Mouse (Mus musculus) embryo, embryonic 10 days (tissue): ENCODE data around the gene Ube3b.

Experiments used
- DNase-seq: peaks from one replicate; pipeline ENCODE4 v3.0.0-alpha.2; 2015; ENCODE audit warnings: low spot score

Ube3b gene

DNA sequence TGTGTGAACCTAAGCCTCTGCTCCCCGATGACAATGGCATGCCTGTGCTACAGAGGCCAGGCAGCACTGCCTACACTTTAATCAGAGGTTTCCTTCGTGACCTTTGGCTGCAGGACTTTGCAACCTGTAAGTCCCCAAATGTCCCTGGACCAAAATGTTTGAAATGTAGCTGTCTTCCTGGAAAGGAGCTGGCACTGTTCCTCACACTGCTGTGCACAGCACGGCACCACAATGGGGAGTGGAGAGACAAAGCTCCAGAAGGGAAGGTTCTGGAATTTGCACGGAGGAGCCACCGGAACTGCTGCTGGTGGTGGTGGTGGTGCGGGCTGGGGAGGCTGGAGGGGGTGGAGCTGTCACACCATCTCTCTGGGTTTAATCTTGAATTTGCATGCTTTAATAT, 46.3 kb downstream of the Ube3b start:
- DNase-seq = no peak

DNA sequence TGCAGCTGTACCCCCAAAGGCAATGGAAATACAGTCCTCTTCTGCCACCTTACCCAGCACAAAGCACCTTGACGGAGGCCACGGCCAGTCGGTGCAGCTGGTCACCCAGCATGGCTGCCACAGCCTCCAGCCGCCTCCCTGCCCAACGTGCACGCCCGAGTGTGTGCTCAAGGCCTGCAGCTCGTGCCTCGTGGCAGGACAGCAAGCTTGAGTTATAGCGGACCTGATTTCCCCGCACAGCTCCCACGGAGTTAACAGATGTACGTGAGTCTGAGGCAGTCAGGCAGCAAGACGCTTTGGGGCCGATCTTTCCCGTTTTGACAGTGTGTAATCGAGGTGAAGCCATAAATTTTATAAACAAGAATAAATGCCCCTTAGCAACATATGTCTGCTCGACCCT, 48.2 kb downstream of the Ube3b start:
- DNase-seq = no peak

DNA sequence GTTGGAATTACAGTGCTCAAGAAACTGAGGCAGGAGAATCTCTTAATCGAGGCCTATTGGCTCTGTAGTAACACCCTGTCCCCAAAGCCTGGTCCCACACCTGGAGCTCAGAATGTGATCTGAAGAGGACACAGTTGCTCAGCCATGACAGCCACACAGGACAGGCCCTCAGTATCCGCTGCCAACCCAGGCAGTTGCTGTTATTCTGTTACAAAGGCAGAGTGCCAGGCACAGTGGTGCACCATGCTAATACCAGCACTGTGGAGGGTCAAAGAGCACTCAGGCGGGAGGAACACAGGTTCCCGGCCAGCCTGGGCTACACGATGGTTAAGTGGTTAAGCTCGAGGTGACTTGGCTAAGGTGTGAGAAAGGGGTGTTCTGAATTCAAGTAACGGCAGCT, 49.4 kb downstream of the Ube3b start:
- DNase-seq = no peak

DNA sequence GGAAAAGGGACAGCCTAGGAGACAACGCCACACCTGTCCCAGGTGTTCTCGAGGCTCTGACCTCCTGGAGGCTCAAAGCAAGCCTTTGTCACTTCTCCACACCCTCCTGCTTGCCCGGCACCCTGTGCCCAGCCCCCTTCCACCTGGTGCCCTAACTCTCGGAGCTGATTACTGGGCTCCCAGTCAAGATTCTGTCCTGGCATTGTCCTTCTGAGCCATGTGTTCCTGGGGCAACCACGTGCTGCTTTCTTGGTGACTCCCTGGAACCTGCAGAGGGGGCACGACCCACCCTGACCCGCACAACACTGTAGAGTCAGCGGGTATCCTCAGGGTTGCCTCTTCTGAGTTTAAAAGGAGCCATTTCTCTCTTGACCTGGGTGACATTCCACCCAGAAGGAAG, 54.0 kb downstream of the Ube3b start:
- no peak for DNase-seq

DNA sequence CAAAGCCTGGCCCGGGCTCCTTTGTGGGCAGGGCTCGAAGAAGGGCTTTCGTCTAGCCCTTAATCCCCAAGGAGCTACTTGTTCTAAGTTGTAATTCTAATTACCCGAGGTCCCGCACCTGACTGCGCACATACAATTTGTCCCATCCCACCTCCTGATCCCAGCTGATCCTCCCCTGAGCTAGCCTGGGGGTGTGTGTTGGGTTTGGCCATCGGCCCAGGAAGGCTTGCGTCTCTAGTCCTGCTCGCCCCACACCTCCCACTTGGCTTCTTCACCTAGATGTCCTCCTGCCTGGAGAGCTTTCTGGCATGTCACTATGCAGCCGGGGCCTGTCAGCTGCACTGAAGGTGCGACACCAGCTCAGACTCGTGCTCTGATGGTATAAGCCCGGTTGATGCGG, 55.2 kb downstream of the Ube3b start:
- DNase-seq = no peak

DNA sequence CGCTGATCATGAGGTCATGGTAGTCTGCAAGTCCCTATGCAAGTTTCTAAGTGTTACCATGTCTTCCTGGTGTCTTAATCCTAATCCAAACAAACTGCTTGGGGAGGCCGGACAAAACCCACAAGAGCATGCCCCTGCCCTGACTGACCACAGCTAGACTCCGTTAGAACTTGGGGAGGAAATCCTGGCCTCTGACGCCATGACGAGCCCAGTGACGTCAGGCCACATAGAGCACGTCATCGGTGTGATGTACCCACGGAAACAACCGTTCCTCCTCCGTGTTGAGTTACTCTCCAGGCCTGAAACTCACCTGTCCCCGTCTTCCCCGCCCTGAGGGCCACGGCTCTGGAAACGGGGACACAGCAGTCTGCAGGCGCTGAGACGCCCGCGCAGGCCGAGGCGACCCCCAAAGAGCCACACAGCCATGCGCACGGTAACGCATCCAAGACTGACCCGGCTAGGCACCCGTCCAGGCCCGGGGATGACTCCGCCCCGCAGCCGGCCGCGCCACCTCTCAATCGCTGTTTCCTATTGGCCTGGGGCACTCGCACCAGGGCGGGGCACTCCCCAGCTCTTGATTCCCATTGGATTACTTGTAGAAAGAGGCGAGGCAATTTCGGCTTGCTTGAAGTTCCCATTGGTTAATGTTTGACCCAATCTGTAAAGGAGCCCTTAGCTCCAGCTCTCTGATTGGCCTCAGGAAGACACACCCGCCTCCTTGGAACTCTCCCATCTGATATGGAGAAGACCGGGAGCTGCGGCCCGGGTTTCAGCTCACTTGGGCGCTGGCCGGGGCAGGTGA, 63.4 kb downstream of the Ube3b start, which contains the start of the genes Mmab and Mvk:
Gene Mmab (minus strand): TSS at position 495 of the 802 bp plus-strand sequence.
Gene Mvk (plus strand): TSS at position 704 of the 802 bp plus-strand sequence.
- peak; percentile 97 for DNase-seq

DNA sequence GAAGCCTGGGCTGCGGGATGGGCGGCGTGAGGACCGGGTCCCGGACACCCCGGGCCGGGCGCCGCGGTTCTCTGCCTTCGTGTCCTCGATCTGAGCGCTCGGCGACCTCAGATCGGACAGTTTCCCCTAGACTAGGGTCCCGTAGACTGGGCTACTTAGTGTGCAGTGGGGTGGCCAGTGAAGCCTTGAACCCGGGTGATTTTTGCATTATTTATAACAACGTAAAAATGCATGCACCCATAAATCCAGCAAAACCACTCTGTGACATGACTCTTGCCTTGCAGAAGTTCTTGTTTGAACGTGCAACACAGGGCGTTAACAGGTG, 63.9 kb downstream of the Ube3b start:
- DNase-seq = no peak

DNA sequence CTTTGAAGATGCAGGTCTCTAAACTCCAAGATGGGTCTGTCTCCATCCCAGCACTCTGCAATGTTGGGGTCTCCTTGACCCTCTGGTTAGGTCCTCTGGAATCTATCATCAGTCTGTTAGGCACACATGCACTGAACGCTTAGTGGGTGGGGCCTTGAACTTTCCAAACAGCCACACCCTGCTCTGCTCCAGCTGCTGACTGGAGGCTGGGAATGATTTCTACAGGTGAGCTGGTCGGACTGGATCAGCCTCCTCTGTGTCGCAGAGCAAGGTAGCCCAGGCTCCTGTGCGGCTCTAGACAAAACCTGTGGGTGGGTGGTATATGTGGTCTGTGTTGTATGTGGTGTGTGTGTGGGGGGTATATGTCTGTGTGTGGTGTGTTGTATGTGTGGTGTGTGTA, 68.6 kb downstream of the Ube3b start:
- no peak for DNase-seq

DNA sequence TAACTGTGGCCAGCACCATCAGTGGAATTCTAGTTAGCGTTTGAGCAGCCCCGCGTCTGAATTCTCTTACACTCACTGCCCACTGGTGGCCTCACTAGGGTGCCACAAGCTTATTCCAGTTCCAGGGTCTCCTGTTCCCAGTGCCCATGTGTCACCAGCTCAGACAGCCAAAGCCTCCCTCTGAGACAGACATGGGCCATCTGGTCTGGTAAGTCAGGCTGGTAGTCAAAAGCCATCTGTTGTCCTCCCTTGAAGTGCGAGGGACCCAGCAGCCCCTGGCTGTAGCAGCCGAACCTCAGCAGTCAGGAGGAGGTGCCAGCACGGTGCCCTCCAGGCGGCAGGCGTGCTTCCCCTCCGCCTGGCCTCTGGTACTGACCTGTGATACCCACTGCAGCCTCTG, 75.9 kb downstream of the Ube3b start:
- no peak for DNase-seq

DNA sequence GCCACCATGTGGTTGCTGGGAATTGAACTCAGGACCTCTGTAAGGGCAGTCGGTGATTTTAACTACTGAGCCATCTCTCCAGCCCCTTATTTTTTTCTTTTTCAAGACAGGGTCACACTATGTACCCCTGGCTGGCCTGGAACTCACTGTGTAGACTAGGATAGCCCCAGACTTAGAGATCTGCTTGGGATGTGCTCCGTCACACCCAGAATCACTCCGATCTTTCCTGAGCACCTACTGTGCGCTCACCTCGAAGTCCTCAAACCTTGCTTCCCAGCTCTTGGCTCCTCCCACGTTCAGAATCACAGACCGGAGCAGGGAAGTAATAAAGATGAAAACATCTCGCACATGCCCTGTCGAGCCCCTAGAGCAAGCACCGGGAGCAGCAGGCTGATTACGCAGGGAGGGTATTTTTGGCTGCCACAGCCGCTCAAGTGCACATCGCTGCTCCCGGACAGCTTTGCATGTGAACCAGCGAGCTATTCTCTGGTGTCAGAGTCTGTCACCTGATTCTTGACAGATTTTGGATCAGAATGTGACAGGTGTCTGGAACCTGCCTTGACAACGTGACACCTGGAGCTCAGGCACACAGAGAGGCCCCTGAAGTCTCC, 76.7 kb downstream of the Ube3b start:
- no peak for DNase-seq

DNA sequence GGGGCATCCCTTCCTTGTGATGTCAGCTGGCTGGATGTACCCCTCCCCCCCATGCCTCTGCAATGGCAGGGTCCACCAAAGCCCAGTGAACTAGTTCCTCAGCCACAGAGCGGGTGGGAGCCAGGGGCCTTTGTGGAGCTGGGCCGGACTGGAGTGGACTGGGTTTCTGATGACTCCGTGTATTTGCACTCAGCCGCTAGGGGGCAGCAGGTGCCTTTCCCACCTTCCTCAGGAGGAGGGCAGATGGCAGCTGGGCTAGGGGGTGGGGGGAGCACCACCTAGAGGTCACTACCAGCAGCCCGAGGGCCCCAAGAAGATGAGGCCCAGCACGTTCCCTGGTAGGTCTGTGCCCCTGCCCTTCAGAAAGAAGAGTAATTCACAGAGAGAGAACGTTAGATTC, 80.8 kb downstream of the Ube3b start:
- DNase-seq = peak; percentile 90

DNA sequence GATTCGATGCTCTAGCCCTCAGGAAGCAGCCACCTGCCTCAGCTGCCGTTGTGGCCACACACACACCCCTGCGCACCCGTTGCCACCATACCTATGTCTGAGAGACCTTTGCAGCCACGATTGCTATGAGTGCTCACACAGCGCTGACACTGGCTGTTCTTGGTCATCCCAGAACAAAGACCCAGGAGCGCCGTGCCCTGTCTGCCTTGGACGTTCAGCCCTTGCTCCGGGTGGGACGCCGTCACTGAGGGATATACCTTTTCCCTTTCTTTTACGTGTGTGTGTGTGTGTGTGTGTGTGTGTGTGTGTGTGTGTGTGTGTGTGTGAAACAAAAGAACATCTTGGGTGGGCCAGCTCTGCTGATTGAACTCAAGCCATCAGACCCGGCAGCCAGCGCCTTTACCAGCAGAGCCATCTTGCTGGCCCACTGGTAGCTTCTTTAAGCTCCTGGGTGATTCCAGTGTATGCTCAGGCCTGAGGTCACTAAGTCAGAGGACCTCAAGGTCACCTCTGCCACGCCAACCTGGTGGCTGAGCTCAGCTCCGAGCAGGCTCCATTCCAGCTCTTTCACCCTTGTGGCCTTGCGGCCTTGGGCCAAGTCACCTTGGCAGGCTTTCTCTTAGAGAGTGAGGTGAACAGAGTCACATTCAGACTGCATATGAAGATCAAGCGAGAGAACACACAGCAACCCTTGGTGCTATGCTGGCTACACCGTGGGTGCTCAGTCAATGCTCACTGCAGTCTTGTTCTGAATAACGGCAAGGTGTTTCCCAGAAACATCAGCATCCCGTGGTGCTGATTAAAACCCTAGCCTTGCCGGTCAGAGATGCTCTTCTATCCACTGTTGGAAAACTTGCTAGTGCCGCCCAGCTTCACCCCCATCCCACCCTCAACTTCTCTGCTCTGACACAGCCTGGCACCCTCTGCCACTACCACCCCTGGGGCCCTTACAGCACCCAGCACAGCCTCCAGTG, 81.9 kb downstream of the Ube3b start:
- no peak for DNase-seq

DNA sequence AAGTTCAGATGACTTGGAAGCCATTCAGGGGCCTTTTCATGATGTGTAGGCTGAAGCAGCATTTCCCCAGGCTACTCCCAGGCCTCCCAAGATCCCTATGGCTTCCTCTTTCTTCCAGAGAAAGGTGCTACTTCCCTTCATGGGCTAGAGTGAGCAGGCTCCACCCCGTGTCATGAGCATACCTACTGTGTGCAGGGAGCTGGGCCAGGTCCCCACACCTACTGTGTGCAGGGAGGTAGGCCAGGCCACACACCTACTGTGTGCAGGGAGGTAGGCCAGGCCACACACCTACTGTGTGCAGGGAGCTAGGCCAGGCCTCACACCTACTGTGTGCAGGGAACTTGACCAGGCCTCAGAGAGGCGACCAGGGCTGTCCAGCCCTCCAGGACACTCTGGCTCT, 84.2 kb downstream of the Ube3b start:
- no peak for DNase-seq

DNA sequence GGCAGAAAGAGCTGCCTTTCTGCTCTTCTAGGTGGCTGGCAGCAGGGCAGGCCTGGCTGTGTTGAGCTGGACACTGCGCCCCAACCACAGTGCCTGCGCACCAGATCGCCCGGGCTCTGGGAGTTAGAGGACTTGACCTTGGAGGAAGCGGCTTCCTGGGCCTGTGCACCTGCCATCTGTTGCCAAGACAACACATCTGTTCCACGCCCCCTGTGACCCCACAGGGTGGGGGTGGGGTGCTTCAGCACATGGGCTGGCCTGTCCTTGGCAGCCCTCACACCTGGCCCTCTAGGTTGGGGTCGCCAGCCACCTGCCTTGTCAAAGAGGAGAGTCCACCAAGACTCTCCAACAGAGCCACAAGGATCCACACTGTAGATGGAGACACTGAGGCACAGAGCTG, 85.2 kb downstream of the Ube3b start:
- DNase-seq = peak; percentile 46

DNA sequence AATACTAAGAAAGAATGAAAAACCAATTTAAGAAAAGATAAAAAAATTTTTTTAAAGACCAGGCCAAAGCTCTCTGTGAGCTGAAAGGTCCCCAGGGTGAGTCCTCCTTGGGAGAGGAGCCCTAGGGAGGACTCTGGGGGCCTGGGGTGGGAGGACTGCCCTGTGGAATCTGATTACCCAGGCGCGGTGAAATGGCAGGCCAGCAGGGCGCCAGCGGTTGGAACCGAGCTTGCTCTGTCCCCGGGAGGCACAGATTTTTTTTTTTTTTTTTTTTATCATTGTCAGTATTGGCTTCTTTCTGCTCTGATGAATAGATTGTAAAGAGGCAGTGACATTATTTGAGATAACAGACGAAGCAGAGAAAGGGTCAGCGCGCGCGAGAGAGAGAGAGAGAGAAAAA, 86.6 kb downstream of the Ube3b start:
- peak; percentile 58 for DNase-seq

DNA sequence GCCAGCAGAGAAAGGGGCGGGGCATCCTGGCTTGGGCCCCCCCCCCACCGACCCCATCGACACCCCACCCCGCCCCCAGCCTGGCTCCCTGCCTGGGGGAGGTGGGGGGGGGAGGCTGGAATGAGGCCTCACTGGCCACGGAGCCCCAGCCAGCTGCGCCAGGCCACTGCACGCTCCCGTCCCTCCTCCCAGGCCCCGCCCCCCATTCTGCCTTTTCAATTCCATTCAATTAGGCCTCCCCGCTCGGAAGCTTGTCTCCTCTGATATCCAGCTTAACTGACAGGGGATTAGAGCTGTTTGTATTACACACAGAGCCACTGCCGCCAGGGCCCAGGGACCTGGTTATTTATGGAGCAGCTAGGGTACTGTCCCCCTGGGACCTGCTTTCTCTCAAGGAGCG, 87.0 kb downstream of the Ube3b start:
- DNase-seq = peak; percentile 92

DNA sequence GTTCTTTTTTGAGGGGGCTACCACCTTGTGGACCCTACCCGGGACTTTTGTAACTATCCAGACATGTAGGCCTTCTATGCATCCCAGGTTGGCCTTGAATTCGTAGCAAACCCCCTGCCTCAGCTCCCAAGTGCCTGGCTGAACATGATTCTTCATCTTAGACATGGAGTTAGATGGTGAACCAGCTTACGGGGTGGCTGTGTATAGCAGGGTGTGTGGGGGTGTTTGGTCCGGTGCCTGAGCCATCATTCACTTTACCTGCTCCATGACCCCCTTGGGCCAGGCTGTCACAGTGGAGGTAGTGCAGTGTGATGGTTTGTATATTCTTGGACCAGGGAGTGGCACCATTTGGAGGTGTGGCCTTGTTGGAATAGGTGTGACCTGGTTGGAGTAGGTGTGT, 87.6 kb downstream of the Ube3b start:
- DNase-seq = no peak

DNA sequence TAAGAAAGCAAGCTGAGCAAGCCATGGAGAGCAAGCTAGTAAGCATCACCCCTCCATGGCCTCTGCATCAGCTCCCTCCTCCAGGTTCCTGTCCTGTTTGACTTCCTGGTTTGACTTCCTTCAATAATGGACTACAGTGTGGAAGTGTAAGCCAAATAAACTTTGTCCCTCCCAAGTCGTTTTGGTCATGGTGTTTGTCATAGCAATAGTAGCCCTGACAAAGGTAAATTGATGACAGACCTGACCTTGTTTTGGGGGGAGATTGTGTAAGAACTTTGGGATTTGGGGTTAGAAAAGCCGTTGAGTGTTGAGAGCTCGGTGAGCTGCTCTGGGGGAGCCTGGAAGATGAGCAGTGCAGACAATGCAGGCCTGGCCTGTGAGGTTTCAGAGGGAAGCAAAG, 90.0 kb downstream of the Ube3b start:
- no peak for DNase-seq
